Mouse (Mus musculus) lung, postnatal 0 days (tissue): ENCODE results near the gene Smdt1.

Experiments
- CTCF ChIP-seq: IDR thresholded peaks from 2 replicates; pipeline ENCODE4 v1.5.1; 2016; ENCODE audit warnings: antibody characterized with exemption, mild to moderate bottlenecking
- EP300 ChIP-seq: IDR thresholded peaks from 2 replicates; pipeline ENCODE4 v1.6.1; 2016; ENCODE audit warnings: antibody characterized with exemption, mild to moderate bottlenecking, control low read depth

- TF ChIP-seq CTCF (no peak), EP300 (no peak)
Observed at GRCm38 (mm10) chr15:82336629-82337028, 2.1 kb upstream of the Smdt1 start.
